Mouse (Mus musculus) liver, embryonic 16.5 days (tissue): ENCODE results near the gene Dlgap4. TPM values are rescaled to one million over a fixed set of nuclear protein-coding genes. Genes with fewer than 3 reads are reported as not detected.

Experiments used
- ATAC-seq: fragments of 200-750 bp; cut with Nextera tagmentation; 2 replicates; pipeline ENCODE4 v1.8.0; 2017; ENCODE audit warnings: low read depth, mild to moderate bottlenecking, moderate number of reproducible peaks, moderate library complexity
- H3K27ac ChIP-seq: fragments of 300-500 bp; sonication (generic); 2 replicates; pipeline ENCODE4 v1.5.1; 2014; ENCODE audit warnings: mild to moderate bottlenecking, low read length
- H3K27me3 ChIP-seq: fragments of 300-500 bp; sonication (generic); 2 replicates; pipeline ENCODE4 v1.6.1; 2014; ENCODE audit warnings: low read depth, low read length, mixed read lengths; ENCODE audit not compliant: control insufficient read depth, insufficient read depth
- H3K36me3 ChIP-seq: fragments of 300-500 bp; sonication (generic); 2 replicates; pipeline ENCODE4 v1.6.1; 2014; ENCODE audit warnings: mild to moderate bottlenecking; ENCODE audit not compliant: control insufficient read depth, insufficient read depth
- H3K4me1 ChIP-seq: fragments of 300-500 bp; sonication (generic); 2 replicates; pipeline ENCODE4 v1.6.1; 2014; ENCODE audit warnings: low read depth, low read length, mixed read lengths; ENCODE audit not compliant: control insufficient read depth
- H3K4me2 ChIP-seq: fragments of 300-500 bp; sonication (generic); 2 replicates; pipeline ENCODE4 v1.6.1; 2014; ENCODE audit warnings: low read depth, low read length, mixed read lengths
- H3K4me3 ChIP-seq: fragments of 300-500 bp; sonication (generic); 2 replicates; pipeline ENCODE4 v1.5.1; 2014; ENCODE audit warnings: low read depth, mild to moderate bottlenecking, low read length
- H3K9ac ChIP-seq: fragments of 300-500 bp; sonication (generic); 2 replicates; pipeline ENCODE4 v1.6.1; 2014; ENCODE audit warnings: low read depth, low read length
- H3K9me3 ChIP-seq: fragments of 300-500 bp; sonication (generic); replicated peaks from 2 replicates; pipeline ENCODE4 v1.6.1; 2016; ENCODE audit warnings: low read length; ENCODE audit not compliant: control insufficient read depth
- WGBS: fragments of 180-500 bp; shearing (Covaris S2); extraction: QIAGEN DNeasy Blood & Tissue Kit; methylation state at CpG from one replicate; pipeline ENCODE4 v1.1.7; 2014; ENCODE audit not compliant: insufficient replicate concordance; 5-methylcytosine and 5-hydroxymethylcytosine counted together
- polyA plus RNA-seq: library from polyadenylated mRNA; unstranded; fragments of >200 nt; fragmentation: Nextera tagmentation; extraction: Ambion mirVana; gene quantifications from 2 replicates; pipeline ENCODE4 v1.2.1, GENCODE M21; 2015

Gene Dlgap4
- polyA plus RNA-seq, 1 experiment from 2014 or later: 10.1 TPM

GRCm38 (mm10) chr2:156719549-156720312 is 106.2 kb downstream of the Dlgap4 start:
- H3K9ac ChIP-seq: peak overlapping the region; percentile 80
- 74% methylated on average over 6 of the region's 8 CpGs for WGBS
- H3K4me2 ChIP-seq: peak overlapping the region; percentile 89
- no peaks in the 10 kb centered on the region for H3K9me3 ChIP-seq
- no peaks in the 10 kb centered on the region; the same call in 1 of the 2 replicates for H3K27me3 ChIP-seq
- no peak for ATAC-seq
- H3K4me3 ChIP-seq: peak overlapping the region; percentile 84
- H3K36me3 ChIP-seq: no peaks in the 10 kb centered on the region
- H3K27ac ChIP-seq: peak overlapping the region; percentile 78
- H3K4me1 ChIP-seq: peaks cover 35% of the 10 kb centered on the region

DNA sequence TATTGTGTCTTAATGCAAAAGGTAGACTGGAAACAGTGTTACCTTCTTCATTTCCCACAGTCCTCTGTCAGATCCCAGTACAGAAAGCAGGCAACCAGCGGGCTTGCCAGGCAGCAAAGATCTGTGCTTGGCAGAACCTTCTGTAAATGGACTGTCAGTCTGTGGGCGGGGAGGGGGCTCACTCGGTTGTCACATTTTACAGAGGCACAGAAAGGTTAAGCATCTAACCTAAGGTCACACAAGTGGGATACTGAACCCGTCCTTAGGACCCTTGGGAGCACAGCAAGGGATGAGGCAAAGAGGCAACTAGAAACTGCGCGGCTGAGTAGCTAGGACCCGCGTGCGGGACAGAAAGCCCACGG is 106.8 kb downstream of the Dlgap4 start:
- 0 out of 2 replicates have a peak, but pooled peaks have one; percentile 0 for ATAC-seq
- H3K36me3 ChIP-seq: no peaks in the 10 kb centered on the region
- no peaks in the 10 kb centered on the region; the same call in 1 of the 2 replicates for H3K27me3 ChIP-seq
- H3K4me3 ChIP-seq: peak overlapping the region; percentile 84
- H3K9me3 ChIP-seq: no peaks in the 10 kb centered on the region
- WGBS: 2% methylated on average over 10 of the region's 10 CpGs
- H3K9ac ChIP-seq: peak overlapping the region; percentile 80
- H3K4me2 ChIP-seq: peak overlapping the region; percentile 89
- peaks cover 37% of the 10 kb centered on the region for H3K4me1 ChIP-seq
- peak overlapping the region; percentile 78 for H3K27ac ChIP-seq

DNA sequence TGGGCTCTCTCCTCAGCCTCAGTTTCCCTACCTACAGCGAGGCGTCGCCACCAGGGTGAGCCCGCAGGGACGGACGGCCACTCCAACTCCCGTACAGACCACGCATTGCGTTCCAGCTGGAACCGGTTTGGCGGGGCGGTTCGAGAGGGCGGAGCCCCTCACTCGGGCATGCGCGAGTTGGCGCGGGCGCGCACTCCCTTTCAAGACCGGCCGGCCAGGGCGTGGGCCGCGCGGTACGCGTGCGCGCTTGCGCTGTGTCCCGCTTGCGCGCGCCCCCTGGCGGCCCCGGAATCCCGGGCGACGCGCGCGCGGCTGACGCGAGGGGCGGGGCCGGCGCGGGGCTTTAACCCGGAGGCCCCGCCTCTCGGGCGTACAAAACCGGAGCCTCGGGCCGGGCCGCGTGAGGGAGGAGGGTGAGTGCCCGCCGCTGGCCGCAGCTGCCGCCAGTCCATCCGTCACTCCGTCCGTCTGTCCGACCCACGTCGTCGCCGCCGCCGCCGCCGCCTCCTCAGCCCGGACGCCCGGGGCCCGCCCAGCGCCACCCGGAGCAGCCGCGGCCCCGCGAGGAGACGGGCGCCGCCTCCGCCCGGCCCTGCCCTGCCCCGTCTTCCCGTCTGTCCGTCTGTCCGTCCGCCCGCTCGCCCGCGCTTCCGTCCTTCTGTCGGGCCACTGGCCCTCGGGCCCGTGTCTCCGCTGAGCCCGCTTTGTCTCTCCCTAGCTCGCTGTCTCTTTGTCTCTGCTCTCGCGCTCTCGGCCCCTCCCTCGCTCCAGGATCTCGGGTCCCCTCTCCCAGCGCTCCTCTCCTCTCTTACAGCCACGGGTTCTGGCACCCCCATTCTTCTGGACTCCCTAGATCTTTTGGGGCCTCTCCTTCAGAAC is 107.4 kb downstream of the Dlgap4 start:
- no peaks in the 10 kb centered on the region for H3K36me3 ChIP-seq
- peak overlapping the region; percentile 78 for H3K27ac ChIP-seq
- H3K9ac ChIP-seq: peak overlapping the region; percentile 84
- H3K27me3 ChIP-seq: no peaks in the 10 kb centered on the region; the same call in 1 of the 2 replicates
- peak overlapping the region; percentile 89 for H3K4me2 ChIP-seq
- peak overlapping the region; percentile 84 for H3K4me3 ChIP-seq
- under 1% methylated on average over 91 of the region's 114 CpGs for WGBS
- peak; percentile 95 for ATAC-seq
- peaks cover 43% of the 10 kb centered on the region for H3K4me1 ChIP-seq
- H3K9me3 ChIP-seq: no peaks in the 10 kb centered on the region

DNA sequence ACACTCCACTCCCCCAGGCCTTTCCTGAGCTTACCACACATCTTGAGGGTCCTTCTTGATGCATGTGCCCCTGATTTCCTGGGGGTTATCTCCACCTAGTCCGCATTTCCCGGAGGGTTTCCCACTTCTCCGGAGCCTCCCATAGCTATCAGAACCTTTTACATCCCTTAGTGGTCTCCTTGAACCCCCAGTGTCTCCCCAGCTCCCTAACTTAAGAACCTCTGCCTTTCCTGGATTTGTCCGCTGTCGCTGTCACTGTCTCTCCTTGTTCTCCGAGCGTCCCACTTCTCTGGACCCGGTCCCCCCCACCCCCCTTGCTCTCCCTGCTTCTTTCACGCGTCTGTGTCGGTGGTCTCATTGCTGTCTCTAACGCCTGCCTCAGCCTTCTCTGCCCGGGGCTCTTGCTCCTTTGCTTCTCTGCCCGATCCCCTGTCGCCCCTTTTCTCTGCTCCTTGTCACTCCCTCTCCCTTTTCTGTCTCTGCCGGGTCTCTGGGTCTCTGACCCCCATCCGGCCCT is 108.1 kb downstream of the Dlgap4 start:
- Histone ChIP-seq H3K27ac (no peak overlapping the region; the same call in 1 of the 2 replicates), H3K4me1 (peaks cover 47% of the 10 kb centered on the region), H3K27me3 (no peaks in the 10 kb centered on the region; the same call in 1 of the 2 replicates), H3K9me3 (no peaks in the 10 kb centered on the region), H3K36me3 (no peaks in the 10 kb centered on the region), H3K4me3 (peak overlapping the region; percentile 84), H3K4me2 (peak overlapping the region; percentile 89), H3K9ac (peak overlapping the region; percentile 84)
- WGBS: under 1% methylated on average over 17 of the region's 17 CpGs
- no peak for ATAC-seq

- ATAC-seq: no peak
- no peaks in the 10 kb centered on the region for H3K9me3 ChIP-seq
- H3K9ac ChIP-seq: peak overlapping the region; percentile 84
- H3K4me1 ChIP-seq: peaks cover 46% of the 10 kb centered on the region
- H3K27ac ChIP-seq: no peak overlapping the region
- H3K4me2 ChIP-seq: peak overlapping the region; percentile 89
- no peaks in the 10 kb centered on the region; the same call in 1 of the 2 replicates for H3K27me3 ChIP-seq
- 3% methylated on average over 15 of the region's 15 CpGs for WGBS
- peak overlapping the region; percentile 84 for H3K4me3 ChIP-seq
- H3K36me3 ChIP-seq: no peaks in the 10 kb centered on the region
These were observed 108.6 kb downstream of the Dlgap4 start for GRCm38 (mm10) chr2:156722071-156722575.

- Histone ChIP-seq H3K27ac (no peak overlapping the region), H3K4me2 (peak overlapping the region; percentile 89), H3K9me3 (no peaks in the 10 kb centered on the region), H3K9ac (no peak overlapping the region), H3K27me3 (no peaks in the 10 kb centered on the region; the same call in 1 of the 2 replicates), H3K4me1 (peaks cover 40% of the 10 kb centered on the region), H3K36me3 (no peaks in the 10 kb centered on the region), H3K4me3 (no peak overlapping the region; the same call in 1 of the 2 replicates)
- ATAC-seq: no peak
- 60% methylated on average over 5 of the region's 5 CpGs for WGBS
These were observed 109.2 kb downstream of the Dlgap4 start for GRCm38 (mm10) chr2:156722752-156723151.

DNA sequence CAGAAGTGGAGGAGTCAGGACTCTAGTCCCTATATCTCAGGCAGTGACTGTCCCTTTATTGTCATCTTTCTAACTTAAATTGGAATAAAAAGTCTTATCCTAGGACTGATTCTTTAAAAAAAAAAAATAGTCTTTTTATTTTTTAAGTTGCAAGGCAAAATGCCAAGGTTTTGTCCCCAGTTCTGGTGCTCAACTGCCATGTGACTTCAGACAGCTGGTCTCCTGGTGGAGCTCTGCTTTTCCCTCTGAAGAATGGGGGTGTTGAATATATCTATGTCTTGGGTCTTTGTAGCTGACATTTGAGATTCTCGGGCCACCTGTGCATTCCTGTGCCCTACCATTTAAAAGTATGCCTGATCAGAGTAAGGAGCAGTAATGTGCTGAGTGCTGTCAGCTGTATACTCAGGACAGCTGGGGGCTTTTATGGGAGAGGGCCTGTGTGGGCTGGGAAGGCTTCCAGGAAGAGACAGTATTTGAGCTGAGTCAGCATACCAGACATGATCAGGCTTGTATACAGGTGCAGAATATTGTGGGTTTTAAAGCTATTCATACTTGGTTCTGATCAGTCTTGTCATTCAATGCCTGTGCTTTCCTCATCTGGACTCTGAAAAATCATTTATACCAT is 110.5 kb downstream of the Dlgap4 start:
- 83% methylated on average over 1 of the region's 1 CpGs for WGBS
- Histone ChIP-seq H3K27me3 (no peaks in the 10 kb centered on the region; the same call in 1 of the 2 replicates), H3K9ac (no peak overlapping the region), H3K27ac (no peak overlapping the region), H3K36me3 (no peaks in the 10 kb centered on the region), H3K4me1 (peaks cover 34% of the 10 kb centered on the region), H3K9me3 (no peaks in the 10 kb centered on the region), H3K4me2 (no peak overlapping the region), H3K4me3 (no peak overlapping the region)
- ATAC-seq: no peak

GRCm38 (mm10) chr2:156724871-156725270 is 111.4 kb downstream of the Dlgap4 start:
- no peak for ATAC-seq
- H3K27ac ChIP-seq: no peak overlapping the region
- H3K9ac ChIP-seq: no peak overlapping the region
- no peak overlapping the region for H3K4me2 ChIP-seq
- H3K9me3 ChIP-seq: no peaks in the 10 kb centered on the region
- peaks cover 31% of the 10 kb centered on the region for H3K4me1 ChIP-seq
- 74% methylated on average over 4 of the region's 4 CpGs for WGBS
- no peaks in the 10 kb centered on the region; the same call in 1 of the 2 replicates for H3K27me3 ChIP-seq
- H3K4me3 ChIP-seq: no peak overlapping the region
- H3K36me3 ChIP-seq: no peaks in the 10 kb centered on the region
